Mouse (Mus musculus): ENCODE measurements around the gene Ftcd. TPM values are rescaled to one million over a fixed set of nuclear protein-coding genes. Genes with fewer than 3 reads are reported as not detected.

Gene Ftcd
- total RNA-seq, 2 experiments from 2014 or later = not detected

DNA sequence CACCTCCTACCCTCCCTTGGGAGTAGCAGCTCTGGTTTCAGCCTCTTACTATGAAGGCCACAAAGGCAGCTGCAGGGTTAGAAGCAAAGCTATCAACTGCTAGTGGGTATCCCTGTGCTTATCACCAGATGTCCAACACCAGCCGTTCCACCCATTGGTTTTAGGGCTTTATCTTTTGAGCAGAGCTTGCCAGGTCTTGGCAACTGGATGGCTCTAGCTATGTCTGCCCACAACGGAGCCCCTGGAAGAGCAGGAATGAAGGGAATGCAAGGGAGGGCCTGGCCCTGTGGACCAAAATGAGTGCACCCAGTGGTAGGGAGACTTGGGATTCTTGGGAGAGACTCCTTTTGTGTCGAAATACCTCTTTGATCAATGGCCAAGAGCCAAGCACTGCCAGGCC is 27.2 kb downstream of the Ftcd start:
- DNase-seq (ENCODE audit: low spot score in 2 of 2) = no peak

DNA sequence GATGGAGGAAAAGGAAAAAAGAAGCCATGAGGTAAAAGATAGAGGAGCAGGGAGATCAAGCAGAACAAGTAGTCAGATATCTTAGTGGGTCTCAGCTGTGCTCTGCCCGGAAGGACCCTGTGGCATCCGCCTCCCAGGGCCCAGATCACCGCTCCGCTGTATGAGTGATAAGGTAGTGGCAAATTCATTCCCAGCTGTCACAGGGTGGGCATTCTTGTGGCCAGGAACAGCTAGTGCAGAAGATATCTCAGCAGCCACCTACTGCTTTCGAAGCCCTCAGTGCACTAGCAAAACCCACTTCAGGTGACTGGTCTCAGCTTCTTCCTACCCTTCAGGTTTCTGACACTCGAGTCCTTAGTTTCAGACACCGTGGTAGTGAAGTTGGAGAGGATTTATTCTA is 37.0 kb downstream of the Ftcd start:
- DNase-seq (ENCODE audit: low spot score in 2 of 2) = no peak

DNA sequence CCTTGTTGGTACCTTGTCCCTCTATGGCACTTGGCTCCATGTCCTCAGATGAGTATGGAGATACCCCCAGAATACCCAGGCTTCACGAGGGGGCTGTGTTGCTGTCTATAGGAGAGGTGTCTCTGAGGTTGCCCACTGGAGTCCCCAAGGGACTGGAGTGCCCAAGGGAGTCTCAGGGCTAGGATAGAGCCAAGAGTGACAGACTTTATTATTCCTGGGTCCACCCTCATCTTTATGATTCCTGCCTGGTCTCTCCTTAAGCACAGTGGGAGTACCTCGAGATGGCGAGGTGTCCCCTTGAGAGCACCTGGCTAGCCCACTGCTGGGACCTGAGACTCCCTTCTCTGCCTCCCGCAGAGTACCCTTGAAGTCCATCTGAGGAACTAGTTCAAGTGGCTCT is 47.0 kb downstream of the Ftcd start:
- no peak for DNase-seq (ENCODE audit: low spot score in 2 of 2)

DNA sequence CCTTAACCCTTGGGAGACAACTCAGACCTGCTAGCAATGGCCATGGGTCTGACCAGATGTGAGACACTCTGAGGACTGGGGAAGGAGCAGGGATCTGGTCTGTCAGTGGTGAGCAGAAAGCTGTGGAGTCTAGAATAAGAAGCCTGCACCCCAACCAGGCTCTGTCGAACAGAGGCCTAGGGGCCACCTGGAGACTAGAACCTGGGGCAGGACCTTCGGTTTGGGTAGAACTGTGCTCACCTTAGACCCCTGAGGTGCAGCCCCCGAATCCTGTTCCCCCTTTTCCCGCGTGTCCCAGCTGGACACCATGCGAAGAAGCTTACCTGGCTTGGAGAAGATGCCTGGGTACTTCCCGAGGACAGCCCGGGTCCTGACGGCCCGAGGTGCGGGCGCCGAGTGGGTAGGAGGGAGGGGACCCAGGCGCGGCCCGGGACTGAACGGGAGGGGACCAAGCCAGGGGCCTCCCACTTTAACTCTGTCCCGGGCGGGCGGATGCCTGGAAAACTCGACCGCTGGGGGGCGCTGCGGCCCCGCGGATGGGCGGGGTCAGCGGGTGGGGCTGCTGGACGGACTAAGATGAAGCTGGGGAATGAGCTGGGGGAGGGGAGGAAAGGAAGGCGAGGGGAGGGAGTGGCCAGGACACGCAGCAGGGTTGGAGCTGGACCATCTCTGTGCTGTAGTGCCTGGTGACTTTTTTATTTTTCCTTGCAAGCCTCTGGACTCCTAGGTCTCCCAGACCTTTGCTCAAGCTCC is 47.7 kb downstream of the Ftcd start, which contains the start of gene Col6a2:
Col6a2 (minus strand) TSS at position 703 of the 753 bp plus-strand sequence.
- peak; percentile 80 to 84 for DNase-seq (ENCODE audit: low spot score in 2 of 2)

DNA sequence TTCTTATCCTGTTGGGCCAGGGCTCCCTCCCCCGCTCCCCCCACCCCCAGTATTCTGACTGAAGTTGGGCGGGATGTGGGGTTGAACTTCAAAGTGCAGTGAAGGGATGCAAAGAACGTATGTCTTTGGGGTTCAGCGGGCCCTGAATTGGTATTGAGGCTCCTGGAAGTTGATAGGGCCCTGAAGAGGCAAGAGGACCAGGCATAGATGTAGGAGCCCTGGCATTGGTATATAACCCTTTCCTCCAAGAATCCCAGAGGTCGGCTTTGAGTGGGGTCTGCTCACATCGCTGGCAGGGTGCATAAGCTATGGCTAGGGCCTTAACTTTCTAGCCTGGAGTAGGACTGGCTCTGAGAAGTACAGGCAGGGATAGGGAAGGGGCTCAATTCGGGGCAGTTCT is 48.3 kb downstream of the Ftcd start:
- DNase-seq (ENCODE audit: low spot score in 2 of 2) = no peak

DNA sequence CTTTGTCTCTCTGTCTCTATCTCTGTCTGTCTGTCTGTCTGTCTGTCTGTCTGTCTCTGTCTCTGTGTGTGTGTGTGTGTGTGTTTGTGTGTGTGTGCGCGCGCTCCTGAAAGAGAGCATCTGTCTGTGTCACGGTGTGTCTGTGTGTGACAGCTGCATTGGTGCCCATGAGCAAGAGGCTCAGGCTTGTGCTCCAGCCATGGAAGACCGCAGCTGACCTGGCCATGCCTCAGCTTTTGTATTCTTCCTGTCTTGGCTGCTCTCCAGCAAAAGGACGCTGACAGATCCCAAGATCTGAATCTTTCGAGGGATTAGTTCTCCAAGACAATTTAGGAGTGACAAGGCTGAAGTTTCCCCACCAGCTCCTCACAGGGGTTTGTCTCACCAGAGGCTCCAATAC is 49.5 kb downstream of the Ftcd start:
- no peak for DNase-seq (ENCODE audit: low spot score in 2 of 2)

DNA sequence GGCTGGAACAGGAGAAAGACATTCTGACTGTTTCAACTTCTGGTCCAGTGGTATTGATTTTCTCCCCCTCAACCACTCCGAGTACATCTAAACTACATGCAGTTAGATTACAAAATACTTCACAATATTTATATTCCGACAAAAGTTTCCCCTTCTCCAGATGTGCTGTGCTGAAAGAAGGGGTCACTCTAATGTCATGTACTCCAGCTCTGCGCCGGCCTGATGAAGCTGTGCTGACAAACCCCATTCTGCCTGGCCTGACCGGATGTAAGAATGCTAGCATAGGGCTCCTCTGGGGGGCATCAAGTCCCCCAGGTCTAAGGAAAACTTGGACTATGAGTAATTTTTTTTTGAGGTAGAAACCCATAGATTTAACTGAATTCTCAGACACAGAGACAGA is 52.3 kb downstream of the Ftcd start:
- DNase-seq (ENCODE audit: low spot score in 2 of 2) = no peak

DNA sequence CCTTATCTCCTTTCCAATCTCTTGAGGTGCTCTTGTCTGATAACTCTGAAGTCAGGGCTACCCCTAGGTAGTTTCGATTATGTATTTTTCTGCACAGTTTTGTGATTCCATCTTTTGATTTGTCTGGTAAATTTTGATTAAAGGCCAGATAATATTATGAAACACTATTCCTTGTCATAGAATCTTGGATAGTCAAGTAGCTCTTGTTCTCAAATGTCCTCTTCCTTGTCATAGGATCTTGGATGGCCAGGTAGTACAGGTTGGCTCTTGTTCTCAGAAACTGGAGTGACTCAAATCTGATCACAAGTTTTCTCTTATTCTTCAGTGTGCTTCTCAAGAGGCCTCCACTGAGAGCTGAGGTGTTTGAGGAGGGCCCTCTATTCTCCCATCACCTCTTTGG is 55.2 kb downstream of the Ftcd start:
- no peak for DNase-seq (ENCODE audit: low spot score in 2 of 2)

DNA sequence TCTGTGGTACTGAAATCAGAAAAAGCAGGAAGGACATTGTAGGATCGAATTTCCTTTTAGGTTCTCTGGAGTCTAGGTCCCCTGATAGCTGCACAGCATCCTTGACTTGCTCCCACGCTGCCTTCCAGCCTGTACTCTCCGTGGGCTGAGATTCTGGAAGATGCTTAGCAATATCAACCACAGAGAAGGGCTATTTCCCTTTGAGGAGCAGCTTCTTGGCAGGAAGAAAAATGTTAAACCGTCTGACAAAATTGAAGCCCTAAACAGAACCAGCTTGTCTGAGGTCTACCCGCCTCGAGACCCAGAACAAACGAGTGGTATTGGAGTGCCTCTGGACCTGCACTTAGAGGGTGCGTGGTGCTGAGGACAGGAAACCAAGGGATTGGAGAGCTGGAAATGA is 57.2 kb downstream of the Ftcd start:
- DNase-seq (ENCODE audit: low spot score in 2 of 2) = no peak

DNA sequence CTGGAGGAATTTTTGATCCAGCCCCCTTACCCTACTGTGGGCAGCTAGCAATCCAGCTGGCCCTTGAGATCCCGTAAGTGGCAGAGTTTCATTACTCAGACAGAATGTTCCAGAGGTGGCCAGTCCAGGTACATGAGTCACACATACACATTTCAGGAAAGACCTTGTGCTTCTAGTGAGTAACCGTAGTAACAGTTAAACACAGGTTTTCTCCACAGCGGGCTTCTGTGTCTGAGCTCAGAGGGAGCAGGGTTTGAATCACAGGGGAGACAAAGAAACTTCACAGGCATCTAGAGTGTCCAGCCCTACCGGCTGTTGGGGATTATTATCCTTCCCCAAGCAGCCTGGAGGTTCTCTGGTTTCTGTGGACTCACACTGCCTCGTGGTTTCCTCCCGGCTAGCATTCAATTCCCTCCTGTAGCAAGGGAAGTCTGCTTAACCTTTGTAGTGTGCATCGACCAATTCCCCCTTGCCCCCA is 58.7 kb downstream of the Ftcd start:
- DNase-seq (ENCODE audit: low spot score in 2 of 2) = no peak

DNA sequence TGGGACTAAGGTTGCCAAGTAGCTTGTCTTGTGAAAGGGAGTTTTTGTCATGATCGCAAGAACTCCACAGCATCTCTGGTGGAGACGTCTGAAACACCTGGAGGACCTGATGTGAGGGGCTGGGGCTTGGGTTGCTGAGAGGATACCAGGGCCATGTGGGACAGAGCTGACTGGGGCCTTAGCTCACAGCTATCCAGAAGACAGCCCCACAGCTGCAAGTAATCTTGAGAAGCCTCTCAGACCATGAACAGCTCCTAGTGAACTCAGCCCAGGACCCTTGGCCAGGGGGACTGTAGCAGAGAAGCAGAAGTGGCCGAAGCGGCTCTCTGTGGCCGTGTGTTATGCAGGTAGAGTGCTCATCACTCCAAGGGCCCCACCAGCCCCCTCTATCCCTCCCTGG is 59.1 kb downstream of the Ftcd start:
- DNase-seq (ENCODE audit: low spot score in 2 of 2) = no peak

DNA sequence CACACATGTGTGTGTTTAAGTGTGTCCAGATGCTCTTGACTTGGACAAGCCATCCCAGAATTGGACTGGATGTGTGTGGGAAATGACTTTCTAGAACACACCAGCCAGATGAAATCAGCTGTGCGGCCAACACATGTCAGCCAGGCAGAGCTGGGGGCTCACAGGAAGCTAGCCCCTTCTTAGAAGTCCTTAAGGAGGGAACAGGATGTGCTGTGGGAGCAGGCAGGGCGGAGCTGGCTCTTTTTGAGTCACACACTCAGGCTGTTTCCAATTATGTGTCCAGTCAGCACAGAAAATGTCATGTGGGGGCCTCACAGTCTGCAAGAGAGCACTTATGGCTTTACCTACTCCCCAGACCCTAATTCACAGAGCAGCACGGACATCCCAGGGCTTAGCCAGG is 60.6 kb downstream of the Ftcd start:
- DNase-seq (ENCODE audit: low spot score in 2 of 2) = no peak

DNA sequence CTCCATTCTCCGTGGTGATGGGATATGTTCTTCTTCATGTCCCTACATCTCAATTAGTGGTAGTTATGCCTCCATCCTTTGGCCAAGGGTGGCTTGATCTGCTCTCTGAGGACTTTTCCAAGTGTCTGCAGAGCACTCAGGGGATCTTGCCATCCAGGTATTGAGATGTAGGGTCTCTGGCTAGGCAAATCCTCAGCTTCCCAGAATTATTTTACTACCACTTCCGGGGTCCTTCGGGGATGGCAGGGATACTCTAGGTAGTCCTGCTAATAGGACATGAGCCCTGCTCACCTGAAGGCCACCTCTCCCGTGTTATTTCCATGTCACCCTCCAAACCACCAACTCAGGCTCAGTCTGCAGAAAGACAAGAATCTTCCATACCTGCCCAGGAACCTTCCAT is 61.2 kb downstream of the Ftcd start:
- DNase-seq (ENCODE audit: low spot score in 2 of 2) = no peak

Other genes starting within 250 kb of the Ftcd start
- 10 to 100 TPM; 60.6 to 63.2 TPM for gene Dip2a, start 230.4 kb upstream of the Ftcd start, total RNA-seq (2021)
- gene AC141477.1, start 135.2 kb upstream of the Ftcd start, total RNA-seq (2021) = not detected
- 10 to 100 TPM; 14.6 to 15.8 TPM for gene Pcnt, start 132.9 kb upstream of the Ftcd start, total RNA-seq (2021)
- gene 2610028H24Rik, start 126.6 kb upstream of the Ftcd start, total RNA-seq (2021) = not detected
- 10 to 100 TPM; 47.0 to 49.1 TPM for gene Mcm3ap, start 106.7 kb upstream of the Ftcd start, total RNA-seq (2021)
- 1 to 10 TPM; 3.5 to 3.7 TPM for gene Ybey, start 106.5 kb upstream of the Ftcd start, total RNA-seq (2021)
- gene Lss, start 44.1 kb upstream of the Ftcd start, total RNA-seq (2021) = 10 to 100 TPM; 62.0 to 65.8 TPM
- gene Spatc1l, start 13.4 kb upstream of the Ftcd start, total RNA-seq (2021) = not detected
- 10 to 100 TPM; 15.6 to 17.8 TPM for gene Col6a2, start 48.0 kb downstream of the Ftcd start, total RNA-seq (2021)
- 10 to 100 TPM; 38.0 to 38.9 TPM for gene Col6a1, start 150.5 kb downstream of the Ftcd start, total RNA-seq (2021)

Data from layer of hippocampus, postnatal 10 days (tissue).